Mouse (Mus musculus): ENCODE measurements at regions not wholly inside any gene's neighbourhood (a gene's known extent, or its start where the extent isn't known, plus 50 kb on each side); places are given as distances from the start of the nearest gene placed in this dataset.

- no peaks in the 10 kb centered on the region for H3K27me3 ChIP-seq (ENCODE audit: control insufficient read depth, insufficient read depth, low read length, poor library complexity, severe bottlenecking)
- no peak for DNase-seq (ENCODE audit: low read depth, low spot score)
- H3K36me3 ChIP-seq (ENCODE audit: control insufficient read depth, insufficient read depth, low read length, poor library complexity, severe bottlenecking): no peaks in the 10 kb centered on the region
These were observed 145.8 kb downstream of the Il20rb start for GRCm38 (mm10) chr9:100340796-100341195.

- no peak for DNase-seq (ENCODE audit: low read depth, low spot score)
- Histone ChIP-seq H3K36me3 (ENCODE audit: control insufficient read depth, insufficient read depth, low read length, poor library complexity, severe bottlenecking) (no peaks in the 10 kb centered on the region), H3K27me3 (ENCODE audit: control insufficient read depth, insufficient read depth, low read length, poor library complexity, severe bottlenecking) (no peaks in the 10 kb centered on the region)
These were observed 178.8 kb downstream of the Il20rb start for GRCm38 (mm10) chr9:100307765-100308164.

- Histone ChIP-seq H3K36me3 (ENCODE audit: control insufficient read depth, insufficient read depth, low read length, poor library complexity, severe bottlenecking) (no peaks in the 10 kb centered on the region), H3K27me3 (ENCODE audit: control insufficient read depth, insufficient read depth, low read length, poor library complexity, severe bottlenecking) (no peaks in the 10 kb centered on the region)
- no peak for DNase-seq (ENCODE audit: low read depth, low spot score)
These were observed 179.2 kb downstream of the Il20rb start for GRCm38 (mm10) chr9:100307364-100307763.

GRCm38 (mm10) chr9:100303762-100304161, 182.8 kb downstream of the Il20rb start:
- no peak for DNase-seq (ENCODE audit: low read depth, low spot score)
- H3K36me3 ChIP-seq (ENCODE audit: control insufficient read depth, insufficient read depth, low read length, poor library complexity, severe bottlenecking): no peaks in the 10 kb centered on the region

GRCm38 (mm10) chr9:100301613-100302012, 185.0 kb downstream of the Il20rb start:
- H3K27me3 ChIP-seq (ENCODE audit: control insufficient read depth, insufficient read depth, low read length, poor library complexity, severe bottlenecking): no peaks in the 10 kb centered on the region
- DNase-seq (ENCODE audit: low read depth, low spot score): no peak
- no peaks in the 10 kb centered on the region for H3K36me3 ChIP-seq (ENCODE audit: control insufficient read depth, insufficient read depth, low read length, poor library complexity, severe bottlenecking)

More at GRCm38 (mm10) chr9:100303762-100304161, 182.8 kb downstream of the Il20rb start:
- no peaks in the 10 kb centered on the region for H3K27me3 ChIP-seq (ENCODE audit: control insufficient read depth, insufficient read depth, low read length, poor library complexity, severe bottlenecking)

- H3K36me3 ChIP-seq (ENCODE audit: control insufficient read depth, insufficient read depth, low read length, poor library complexity, severe bottlenecking): no peaks in the 10 kb centered on the region
These were observed 209.2 kb downstream of the Il20rb start for GRCm38 (mm10) chr9:100277361-100277760.

GRCm38 (mm10) chr9:100266528-100267387, 219.8 kb downstream of the Il20rb start:
- no peak for DNase-seq (ENCODE audit: low read depth, low spot score)
- Histone ChIP-seq H3K36me3 (ENCODE audit: control insufficient read depth, insufficient read depth, low read length, poor library complexity, severe bottlenecking) (no peaks in the 10 kb centered on the region), H3K27me3 (ENCODE audit: control insufficient read depth, insufficient read depth, low read length, poor library complexity, severe bottlenecking) (no peaks in the 10 kb centered on the region)

More at GRCm38 (mm10) chr9:100277361-100277760, 209.2 kb downstream of the Il20rb start:
- no peaks in the 10 kb centered on the region for H3K27me3 ChIP-seq (ENCODE audit: control insufficient read depth, insufficient read depth, low read length, poor library complexity, severe bottlenecking)
- DNase-seq (ENCODE audit: low read depth, low spot score): no peak

GRCm38 (mm10) chr9:100252409-100252808, 234.2 kb downstream of the Il20rb start:
- no peak for DNase-seq (ENCODE audit: low read depth, low spot score)
- H3K36me3 ChIP-seq (ENCODE audit: control insufficient read depth, insufficient read depth, low read length, poor library complexity, severe bottlenecking): no peaks in the 10 kb centered on the region
- no peaks in the 10 kb centered on the region for H3K27me3 ChIP-seq (ENCODE audit: control insufficient read depth, insufficient read depth, low read length, poor library complexity, severe bottlenecking)
